ENCODE assay signal across 16 mouse cellular contexts in genomic region chr14:46800684-46801345, GRCm38 (mm10). TPM values are rescaled to one million over a fixed set of nuclear protein-coding genes. Genes with fewer than 3 reads are reported as not detected.
A peak's percentile ranks its signal among the peaks of the same experiment; 100 is the strongest.
DNase-seq lines count a peak whose midpoint lies in the region; ATAC-seq lines count a peak whose summit lies in the region.
"Had no signal": no experiment of that assay in that cellular context is flagged by ENCODE, and none has a peak within 500 bp of the region (broad histone marks: within the 10 kb centered on the region; RNA-seq: fewer than 3 reads in every experiment).

No protein-coding gene starts in this region.

- H3K4me1 ChIP-seq in hindbrain, embryonic 14.5 days (replicated peaks; ENCODE audit: control insufficient read depth, insufficient read depth, low read length), result no peaks in the 10 kb centered on the region
- H3K4me1 ChIP-seq in hindbrain, embryonic 11.5 days (replicated peaks; ENCODE audit: control insufficient read depth, insufficient read depth, low read length), result no peaks in the 10 kb centered on the region
- H3K4me1 ChIP-seq: hindbrain, embryonic 15.5 days; stomach, embryonic 15.5 days had no signal

- no peak overlapping the region for H3K9ac ChIP-seq in hindbrain, embryonic 14.5 days
- H3K9ac ChIP-seq in hindbrain, embryonic 11.5 days (ENCODE audit: low read depth, low read length), result no peak overlapping the region
- H3K9ac ChIP-seq: hindbrain, embryonic 15.5 days; stomach, embryonic 15.5 days had no signal

- H3K27ac ChIP-seq in hindbrain, embryonic 14.5 days, result no peak overlapping the region
- H3K27ac ChIP-seq in hindbrain, embryonic 11.5 days (ENCODE audit: low read depth, low read length), result no peak overlapping the region
- H3K27ac ChIP-seq: hindbrain, embryonic 15.5 days; stomach, embryonic 15.5 days had no signal

- peaks cover 18% of the 10 kb centered on the region; the same call in 1 of the 2 replicates for H3K36me3 ChIP-seq in hindbrain, embryonic 14.5 days (replicated peaks; ENCODE audit: control insufficient read depth, insufficient read depth)
- H3K36me3 ChIP-seq in hindbrain, embryonic 11.5 days (ENCODE audit: control insufficient read depth, insufficient read depth, low read length), result no peaks in the 10 kb centered on the region
- H3K36me3 ChIP-seq: stomach, embryonic 15.5 days had no signal

- 91% methylated on average over 3 of the region's 3 CpGs for WGBS in hindbrain, embryonic 14.5 days
- WGBS in hindbrain, embryonic 11.5 days, result 89% methylated on average over 3 of the region's 3 CpGs

- no peaks in the 10 kb centered on the region for H3K27me3 ChIP-seq in hindbrain, embryonic 14.5 days (ENCODE audit: control insufficient read depth, insufficient read depth, low read length)
- H3K27me3 ChIP-seq in hindbrain, embryonic 11.5 days (ENCODE audit: control insufficient read depth, insufficient read depth, low read length), result no peaks in the 10 kb centered on the region
- H3K27me3 ChIP-seq: hindbrain, embryonic 15.5 days; Patski; stomach, embryonic 15.5 days had no signal

- ATAC-seq in hindbrain, embryonic 14.5 days (ENCODE audit: low FRiP score), result no peak
- no peak for ATAC-seq in hindbrain, embryonic 11.5 days (ENCODE audit: low FRiP score)
- ATAC-seq: CD4-positive, CD25-positive, alpha-beta regulatory T cell, adult 4 months; Patski had no signal

- H3K9me3 ChIP-seq in hindbrain, embryonic 14.5 days (ENCODE audit: control insufficient read depth, low read length), result no peaks in the 10 kb centered on the region
- no peaks in the 10 kb centered on the region for H3K9me3 ChIP-seq in hindbrain, embryonic 11.5 days (ENCODE audit: control insufficient read depth, low read length)
- H3K9me3 ChIP-seq: hindbrain, embryonic 15.5 days; stomach, embryonic 15.5 days had no signal

- peak; percentile 9 for DNase-seq in hindbrain, embryonic 14.5 days (ENCODE audit: low spot score)
- DNase-seq in hindbrain, embryonic 11.5 days (ENCODE audit: low spot score), result no peak
- DNase-seq in lung, postnatal 25 days (ENCODE audit: low spot score), result peak; percentile 21
- no peak for DNase-seq in lung, postnatal 14 days
- peak; percentile 39 for DNase-seq in adipocyte (ENCODE audit: low spot score)
- peak; percentile 26 to 72 for DNase-seq in spleen, postnatal 36 days (ENCODE audit: low spot score in 2 of 2)
- DNase-seq in frontal cortex, postnatal 25 days (ENCODE audit: low spot score in 2 of 2), result no peak
- no peak for DNase-seq in cerebellum, adult 18-20 months
- DNase-seq: cerebellum, adult 11-12 months; kidney, adult 18-20 months; thymus, postnatal 4 days had no signal

- no peak overlapping the region for H3K4me3 ChIP-seq in hindbrain, embryonic 14.5 days (replicated peaks; ENCODE audit: low read length)
- H3K4me3 ChIP-seq in hindbrain, embryonic 11.5 days (ENCODE audit: low read depth, low read length), result no peak overlapping the region
- H3K4me3 ChIP-seq: hindbrain, embryonic 15.5 days; stomach, embryonic 15.5 days had no signal

- no peak overlapping the region for H3K4me2 ChIP-seq in hindbrain, embryonic 14.5 days (replicated peaks)
- no peak overlapping the region for H3K4me2 ChIP-seq in hindbrain, embryonic 11.5 days (replicated peaks; ENCODE audit: low read depth, low read length)
- H3K4me2 ChIP-seq: hindbrain, embryonic 15.5 days; midbrain, embryonic 11.5 days; stomach, embryonic 15.5 days had no signal

RNA-seq across cellular contexts. Expression of gene Cnih1, which starts 12.6 kb away (rescaled TPM):
- polyA plus RNA-seq in hindbrain, embryonic 14.5 days (2014; fragmentation: Nextera tagmentation; extraction: Ambion mirVana), result 212 and 215 TPM in 2 replicates
- polyA plus RNA-seq in hindbrain, embryonic 11.5 days (2014; fragmentation: Nextera tagmentation; extraction: Ambion mirVana), result 231 and 238 TPM in 2 replicates

RNA-seq across cellular contexts. Expression of gene Gmfb, which starts 21.2 kb away (rescaled TPM):
- 149 and 166 TPM in 2 replicates for polyA plus RNA-seq in hindbrain, embryonic 14.5 days (2014; fragmentation: Nextera tagmentation; extraction: Ambion mirVana)
- polyA plus RNA-seq in hindbrain, embryonic 11.5 days (2014; fragmentation: Nextera tagmentation; extraction: Ambion mirVana), result 108 and 116 TPM in 2 replicates

RNA-seq across cellular contexts. Expression of gene Cgrrf1, which starts 31.1 kb away (rescaled TPM):
- 21.3 and 22.1 TPM in 2 replicates for polyA plus RNA-seq in hindbrain, embryonic 14.5 days (2014; fragmentation: Nextera tagmentation; extraction: Ambion mirVana)
- 34.6 and 35.0 TPM in 2 replicates for polyA plus RNA-seq in hindbrain, embryonic 11.5 days (2014; fragmentation: Nextera tagmentation; extraction: Ambion mirVana)

RNA-seq across cellular contexts. Expression of gene Cdkn3, which starts 40.5 kb away (rescaled TPM):
- polyA plus RNA-seq in hindbrain, embryonic 14.5 days (2014; fragmentation: Nextera tagmentation; extraction: Ambion mirVana), result 10.9 and 12.9 TPM in 2 replicates
- polyA plus RNA-seq in hindbrain, embryonic 11.5 days (2014; fragmentation: Nextera tagmentation; extraction: Ambion mirVana), result 43.7 and 53.2 TPM in 2 replicates

Comparison
In these comparisons a context has a peak if more than half of its experiments do, and no peak if none do; other contexts are left out.
1. DNase-seq: peak in hindbrain, embryonic 14.5 days (single experiment), lung, postnatal 25 days (single experiment), adipocyte (single experiment) and spleen, postnatal 36 days (2 of 2); none in hindbrain, embryonic 11.5 days (single experiment), lung, postnatal 14 days (single experiment), frontal cortex, postnatal 25 days (0 of 2) and cerebellum, adult 18-20 months (0 of 2).